Mouse (Mus musculus): Measurements from ENCODE around the gene Maip1.

The Maip1 gene

GRCm38 (mm10) chr1:57406187-57407151 is at the start of gene Maip1, which contains the start of gene Tyw5:
Gene Maip1, plus strand, starts transcription at chr1:57406328.
Gene Tyw5, minus strand, starts transcription at chr1:57407101.
- DNase-seq: peak; percentile 84

- DNase-seq: no peak
Measured at GRCm38 (mm10) chr1:57358546-57358945, 47.6 kb upstream of the Maip1 start.

- DNase-seq: no peak
Measured at GRCm38 (mm10) chr1:57367446-57367845, 38.7 kb upstream of the Maip1 start.

- DNase-seq: no peak
Measured at GRCm38 (mm10) chr1:57369111-57369510, 37.0 kb upstream of the Maip1 start.

- no peak for DNase-seq
Measured at GRCm38 (mm10) chr1:57370451-57370850, 35.7 kb upstream of the Maip1 start.

GRCm38 (mm10) chr1:57375276-57375675 is 30.9 kb upstream of the Maip1 start:
- DNase-seq: no peak

- no peak for DNase-seq
Measured at GRCm38 (mm10) chr1:57376806-57377205, 29.3 kb upstream of the Maip1 start.

- peak; percentile 92 for DNase-seq
Measured at GRCm38 (mm10) chr1:57377376-57378341, 28.5 kb upstream of the Maip1 start, which contains the start of gene 1700066M21Rik. Gene 1700066M21Rik, plus strand, starts transcription at chr1:57377620.

GRCm38 (mm10) chr1:57386519-57386918 is 19.6 kb upstream of the Maip1 start:
- no peak for DNase-seq

- no peak for DNase-seq
Measured at GRCm38 (mm10) chr1:57387876-57388275, 18.3 kb upstream of the Maip1 start.

GRCm38 (mm10) chr1:57388402-57389155 is 17.5 kb upstream of the Maip1 start:
- DNase-seq: no peak

- DNase-seq: no peak
Measured at GRCm38 (mm10) chr1:57390993-57391790, 14.9 kb upstream of the Maip1 start.

- no peak for DNase-seq
Measured at GRCm38 (mm10) chr1:57392417-57392816, 13.7 kb upstream of the Maip1 start.

- DNase-seq: peak; percentile 74
Measured at GRCm38 (mm10) chr1:57394051-57394450, 12.1 kb upstream of the Maip1 start.

GRCm38 (mm10) chr1:57400321-57400720 is 5.8 kb upstream of the Maip1 start:
- DNase-seq: no peak

- no peak for DNase-seq
Measured at GRCm38 (mm10) chr1:57400877-57401276, 5.3 kb upstream of the Maip1 start.

- DNase-seq: no peak
Measured at GRCm38 (mm10) chr1:57402116-57402515, 4.0 kb upstream of the Maip1 start.

- DNase-seq: no peak
Measured at GRCm38 (mm10) chr1:57408994-57409393, 2.9 kb downstream of the Maip1 start.

GRCm38 (mm10) chr1:57413397-57413796 is 7.3 kb downstream of the Maip1 start:
- no peak for DNase-seq

GRCm38 (mm10) chr1:57423696-57424095 is 17.6 kb downstream of the Maip1 start:
- DNase-seq: no peak

Measured in thymus, postnatal 4 days (tissue).